Mouse (Mus musculus) gastrocnemius, postnatal 10 days (tissue): ENCODE data around the gene Paqr8. TPM values are rescaled to one million over a fixed set of nuclear protein-coding genes. Genes with fewer than 3 reads are reported as not detected.

Source experiments
- DNase-seq: peaks from one replicate; pipeline ENCODE4 v3.0.0; 2021; ENCODE audit warnings: mixed read lengths
- total RNA-seq, 2 experiments: library from RNA; stranded (reverse); gene quantifications; 2 replicates each; pipeline ENCODE4 v1.2.3; 2021

The Paqr8 gene
- total RNA-seq, 2 experiments from 2014 or later, result 2.0 to 2.2 TPM

- no peak for DNase-seq
These were observed 83.0 kb downstream of the Paqr8 start for GRCm38 (mm10) chr1:20973389-20973788.

GRCm38 (mm10) chr1:20974341-20975135 lies 84.1 kb downstream of the Paqr8 start:
- no peak for DNase-seq

- no peak for DNase-seq
These were observed 90.1 kb downstream of the Paqr8 start for GRCm38 (mm10) chr1:20980553-20980952.

GRCm38 (mm10) chr1:20981764-20982163 lies 91.4 kb downstream of the Paqr8 start:
- no peak for DNase-seq

- no peak for DNase-seq
These were observed 93.7 kb downstream of the Paqr8 start for GRCm38 (mm10) chr1:20984103-20984502.

GRCm38 (mm10) chr1:20984582-20984981 lies 94.2 kb downstream of the Paqr8 start:
- no peak for DNase-seq

GRCm38 (mm10) chr1:20986378-20987056 lies 96.1 kb downstream of the Paqr8 start:
- no peak for DNase-seq

Other genes with a start within 250 kb of the Paqr8 start
- not detected for gene Il17a, start 159.7 kb upstream of the Paqr8 start, total RNA-seq
- gene Il17f, start 100.0 kb upstream of the Paqr8 start, total RNA-seq, result under 1 TPM in 1 of 2 experiments, not detected in 1; 0.23 TPM
- 10 to 100 TPM; 13.6 to 18.4 TPM for gene Mcm3, start 70.3 kb upstream of the Paqr8 start, total RNA-seq
- gene Efhc1, start 61.0 kb downstream of the Paqr8 start, total RNA-seq, result 1 to 10 TPM in 1 of 2 experiments, under 1 TPM in 1; 0.96 to 1.5 TPM
- 10 to 100 TPM; 10.6 to 19.5 TPM for gene Tram2, start 188.6 kb downstream of the Paqr8 start, total RNA-seq